Mouse (Mus musculus) neural tube, postnatal 0 days (tissue): ENCODE results near the gene B230104I21Rik. TPM values are rescaled to one million over a fixed set of nuclear protein-coding genes. Genes with fewer than 3 reads are reported as not detected.

Source experiments
- polyA plus RNA-seq: library from polyadenylated mRNA; unstranded; fragments of >200 nt; fragmentation: Nextera tagmentation; extraction: Ambion mirVana; gene quantifications from 2 replicates; pipeline ENCODE4 v1.2.1, GENCODE M21; 2015

Gene B230104I21Rik
- polyA plus RNA-seq = 0.18 and 0.28 TPM in 2 replicates

GRCm38 (mm10) chr4:154335761-154336160 is at the start of gene B230104I21Rik:
B230104I21Rik (plus strand) TSS chr4:154336127.

GRCm38 (mm10) chr4:154301466-154301881 is 34.5 kb upstream of the B230104I21Rik start, which contains the start of gene Arhgef16:
Arhgef16 (minus strand) TSS chr4:154301676.

Other genes with a start within 250 kb of the B230104I21Rik start
- gene Trp73, start 195.9 kb upstream of the B230104I21Rik start, polyA plus RNA-seq = 0.14 and 0.18 TPM in 2 replicates
- gene Wrap73, start 193.8 kb upstream of the B230104I21Rik start, polyA plus RNA-seq = 27.7 and 31.4 TPM in 2 replicates
- 241 and 247 TPM in 2 replicates for gene Tprgl, start 175.5 kb upstream of the B230104I21Rik start, polyA plus RNA-seq
- 7.1 and 7.2 TPM in 2 replicates for gene Megf6, start 165.4 kb upstream of the B230104I21Rik start, polyA plus RNA-seq
- 1.4 and 1.9 TPM in 2 replicates for gene Arhgef16, start 34.5 kb upstream of the B230104I21Rik start, polyA plus RNA-seq